Mouse (Mus musculus) lung, postnatal 14 days (tissue): ENCODE data around the gene Anp32b.
A peak's percentile ranks its signal among the peaks of the same experiment; 100 is the strongest.

ENCODE experiments used
- DNase-seq: peaks from one replicate; pipeline ENCODE4 v3.0.0; 2021

Gene Anp32b

DNA sequence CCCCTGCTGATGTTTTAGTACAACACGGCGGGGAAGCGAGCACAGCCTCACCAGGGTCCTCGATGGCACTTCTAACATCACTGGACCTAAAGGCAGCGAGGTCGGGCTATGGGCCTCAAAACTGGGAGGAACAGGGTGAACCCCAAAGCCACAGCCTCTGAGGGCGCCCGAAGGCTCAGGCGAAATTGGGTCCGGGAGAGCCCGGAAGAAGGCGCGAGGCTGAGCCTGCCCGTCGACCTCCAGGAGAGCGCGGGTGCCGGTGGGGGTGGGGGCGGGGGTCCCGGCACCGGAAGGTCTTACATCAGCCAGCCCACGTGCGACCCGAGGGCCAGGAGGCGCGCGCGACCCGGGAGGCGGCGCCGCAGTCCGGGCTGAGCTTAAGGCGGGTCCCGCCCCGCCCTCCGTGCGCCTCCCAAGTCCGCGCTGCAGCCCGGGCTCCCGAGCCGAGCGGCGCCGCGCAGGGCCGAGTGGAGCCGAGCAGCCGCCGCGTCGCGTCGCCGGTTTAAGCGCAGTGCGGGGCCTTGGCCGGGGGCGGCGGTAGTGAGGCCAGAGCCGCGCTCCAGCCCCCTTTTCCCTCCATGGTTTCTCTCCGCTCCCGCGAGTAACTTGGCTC is at the start of gene Anp32b:
Anp32b (plus strand) TSS at position 384 of the 613 bp plus-strand sequence.
- DNase-seq, result peak; percentile 94

DNA sequence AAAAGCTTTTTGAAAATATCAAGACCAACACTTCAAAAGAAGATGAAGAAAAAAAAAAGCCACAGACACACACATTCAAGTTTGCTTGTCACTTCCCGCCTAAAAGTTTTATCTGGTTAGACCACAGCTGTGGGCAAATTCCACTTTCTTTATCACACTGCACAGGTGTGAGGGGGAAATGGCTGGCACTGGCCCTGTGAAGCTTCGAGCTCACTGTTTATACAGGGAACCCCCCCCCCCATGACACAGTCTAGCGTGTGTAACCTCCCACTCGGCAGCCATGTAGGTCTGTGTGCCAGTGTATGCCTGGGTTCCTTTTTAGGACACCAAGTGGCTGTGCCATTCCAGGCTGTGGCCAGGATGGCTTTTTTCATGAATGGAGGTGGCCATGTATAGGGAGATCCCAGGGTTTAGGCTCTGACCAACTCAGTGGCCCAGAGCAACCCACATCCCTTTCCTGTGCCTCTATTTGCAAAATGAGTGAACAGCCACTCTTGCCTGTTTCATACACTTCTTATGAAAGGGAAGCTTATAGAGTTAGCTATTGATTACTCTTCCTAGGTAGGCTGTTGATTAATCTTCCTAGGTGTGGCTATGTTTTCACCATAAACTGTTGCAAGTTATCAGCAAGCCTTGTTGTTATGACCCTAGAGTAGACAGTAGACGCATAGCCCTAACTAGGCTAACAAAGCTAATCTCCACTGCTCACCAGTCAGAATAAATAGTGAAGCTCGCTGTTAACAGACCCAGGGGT is 46.5 kb upstream of the Anp32b start:
- DNase-seq, result no peak

DNA sequence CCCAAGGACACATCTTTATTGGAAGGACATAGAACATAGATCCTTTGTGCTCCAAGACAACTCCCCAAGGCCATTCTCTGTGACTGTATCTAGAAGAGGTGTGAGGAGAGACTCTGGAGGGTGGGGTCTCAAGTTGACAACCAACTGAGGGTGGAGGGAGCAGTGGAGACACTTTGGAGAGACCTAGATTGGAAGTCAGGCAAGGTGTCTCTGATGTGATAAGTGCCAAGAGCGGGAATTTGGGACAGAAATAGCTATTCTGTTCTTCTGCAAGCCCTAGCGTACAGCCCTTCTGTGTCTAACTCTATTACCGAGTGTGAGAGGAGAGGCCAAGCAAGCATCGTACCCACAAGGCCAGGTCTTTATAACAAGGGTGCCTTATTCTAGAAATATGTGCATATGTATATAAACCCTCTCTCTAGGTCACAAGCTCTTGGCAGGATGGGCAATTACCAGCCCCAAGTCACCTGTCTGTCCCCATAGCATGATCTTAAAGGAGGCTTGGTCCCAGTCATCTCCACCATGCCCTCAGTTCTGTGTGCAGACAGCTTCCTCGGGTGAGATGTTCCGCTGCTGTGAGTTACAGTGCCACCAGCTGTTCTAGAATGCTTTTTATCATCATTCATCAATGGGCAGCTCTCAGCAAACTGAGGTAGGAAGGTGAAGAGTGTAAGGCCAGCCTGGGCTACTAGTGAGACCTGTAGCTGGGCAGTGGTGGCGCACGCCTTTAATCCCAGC is 43.6 kb upstream of the Anp32b start:
- no peak for DNase-seq

DNA sequence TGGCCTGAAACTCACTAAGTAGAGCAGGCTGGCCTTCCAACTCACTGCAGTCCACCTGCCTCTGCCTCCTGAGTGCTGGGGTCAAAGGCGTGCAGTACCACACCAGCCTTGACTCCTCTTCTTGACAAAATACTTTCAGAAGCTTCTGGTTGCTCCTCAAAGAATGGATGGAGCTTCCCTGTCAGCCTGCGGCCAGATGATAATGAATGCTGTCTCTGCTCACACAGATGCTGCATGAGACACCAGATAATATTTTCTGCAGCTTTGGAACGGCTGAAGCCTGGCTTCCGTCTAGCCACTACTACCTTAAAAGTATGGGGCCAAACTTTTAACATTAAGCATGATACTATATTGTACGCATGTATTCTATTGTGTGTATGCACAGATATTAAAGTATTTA is 40.0 kb upstream of the Anp32b start:
- no peak for DNase-seq

DNA sequence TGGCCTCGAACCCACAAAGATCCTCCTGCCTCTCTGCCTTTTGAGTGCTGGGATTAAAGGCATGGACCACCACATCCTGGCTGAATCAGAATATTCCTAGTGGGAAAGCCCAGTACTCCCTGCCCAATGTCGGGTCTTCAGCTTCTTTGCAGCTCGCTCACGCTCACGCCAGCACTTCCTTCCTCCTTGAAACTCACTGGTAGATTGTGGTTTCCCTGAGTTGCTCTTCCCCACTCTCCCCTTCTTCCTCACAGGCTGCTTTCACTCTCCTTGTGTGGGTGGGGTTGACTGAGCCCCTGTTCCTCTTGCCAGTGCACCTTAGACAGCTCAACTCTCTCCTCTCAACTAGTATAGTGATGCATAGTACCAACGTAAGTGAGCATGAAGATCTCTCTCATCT is 39.2 kb upstream of the Anp32b start:
- no peak for DNase-seq

DNA sequence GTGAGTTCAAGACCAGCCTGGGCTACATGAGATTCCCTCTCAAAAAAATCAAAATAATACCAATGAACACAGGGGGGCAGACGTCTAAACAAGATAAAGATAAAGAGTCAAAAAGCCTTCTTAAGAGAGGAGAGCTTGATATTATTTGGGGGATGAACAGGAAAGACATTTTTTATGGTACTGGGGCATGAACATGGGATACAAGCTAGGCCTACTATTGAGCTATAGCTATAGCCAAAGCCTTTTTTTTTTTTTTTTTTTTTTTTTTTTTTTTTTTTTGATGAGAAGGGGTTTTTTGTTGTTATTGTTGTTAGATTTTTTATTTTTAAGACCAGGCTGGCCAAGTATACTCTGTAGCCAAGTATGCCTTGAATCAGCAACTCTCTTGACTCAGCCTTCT is 38.6 kb upstream of the Anp32b start:
- no peak for DNase-seq

DNA sequence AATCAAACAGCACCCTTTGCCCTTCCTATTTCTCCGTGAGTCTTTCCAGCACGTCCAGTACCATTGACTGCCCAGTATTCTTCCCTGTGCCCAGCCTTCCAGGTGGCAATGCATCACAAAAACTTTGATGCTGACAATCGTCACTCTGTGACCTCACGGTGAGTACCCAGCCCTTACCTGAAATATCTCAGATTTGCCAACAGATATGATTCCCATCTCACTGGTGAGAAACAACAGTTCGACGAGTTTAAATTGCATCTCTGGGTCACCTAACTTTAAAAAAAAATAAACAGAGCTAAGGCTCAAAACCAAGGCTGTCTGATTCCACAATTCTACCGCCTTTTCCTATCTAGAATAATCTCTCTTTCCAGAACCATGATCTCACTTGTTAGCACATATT is 37.3 kb upstream of the Anp32b start, which contains the start of gene Hemgn:
Hemgn (minus strand) TSS at position 101 of the 400 bp plus-strand sequence.
- no peak for DNase-seq

DNA sequence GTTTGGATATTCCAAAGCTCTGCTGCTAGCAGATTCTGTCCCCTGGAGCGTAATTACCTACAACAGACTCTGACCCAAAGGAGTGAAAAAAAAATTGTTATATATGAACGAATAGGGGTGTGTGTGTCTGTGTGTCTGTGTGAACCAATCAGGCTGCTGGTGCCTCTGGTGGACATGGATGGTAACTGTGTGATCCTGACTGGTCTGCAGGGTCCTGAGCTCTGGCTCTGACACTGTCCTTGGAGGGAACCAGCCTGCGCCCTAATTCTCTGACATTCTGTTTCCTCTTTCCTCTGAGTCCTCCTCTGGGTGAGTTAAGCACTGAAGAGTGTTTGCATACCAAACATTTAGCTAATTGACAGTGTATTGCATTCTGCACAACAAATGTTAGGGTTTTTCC is 33.2 kb upstream of the Anp32b start:
- DNase-seq, result peak; percentile 4

DNA sequence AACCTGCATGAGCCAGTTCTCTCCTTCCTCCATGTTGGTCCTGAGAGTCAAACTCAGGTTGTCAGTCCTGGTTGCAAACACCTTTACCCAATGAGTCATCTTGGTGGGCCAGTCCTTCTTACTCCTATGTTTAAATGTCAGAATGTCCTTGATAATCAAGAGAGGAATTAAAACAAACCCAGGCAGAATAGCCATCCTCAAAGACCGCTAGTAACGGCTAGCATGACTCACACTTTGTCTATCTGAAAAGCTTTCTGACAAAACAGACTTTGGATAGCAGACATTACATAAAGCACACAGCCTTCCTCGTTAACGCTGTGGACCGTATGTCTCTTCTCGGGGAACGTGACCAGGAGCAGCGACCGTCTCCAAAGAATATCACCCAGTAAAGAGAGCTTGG is 31.9 kb upstream of the Anp32b start:
- no peak for DNase-seq

DNA sequence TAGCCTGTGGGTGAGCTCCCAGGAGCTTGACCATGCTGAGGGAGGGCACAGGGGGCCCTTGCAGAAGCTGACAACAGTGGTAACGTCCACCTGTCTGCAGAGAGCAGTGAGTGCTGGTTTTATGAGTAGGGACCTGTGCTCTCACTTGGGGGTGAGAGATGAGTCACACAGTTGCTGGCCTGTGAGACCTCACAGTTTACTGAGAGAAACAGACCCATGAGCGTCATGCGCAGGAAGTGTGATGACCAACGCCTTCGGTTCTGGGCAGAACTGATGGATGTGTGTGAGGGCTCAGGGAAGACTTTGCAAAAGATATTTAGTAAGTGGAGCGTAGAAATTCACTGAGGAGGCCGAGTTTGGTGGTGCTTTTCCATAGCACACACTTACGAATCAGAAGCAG is 28.1 kb upstream of the Anp32b start:
- no peak for DNase-seq

DNA sequence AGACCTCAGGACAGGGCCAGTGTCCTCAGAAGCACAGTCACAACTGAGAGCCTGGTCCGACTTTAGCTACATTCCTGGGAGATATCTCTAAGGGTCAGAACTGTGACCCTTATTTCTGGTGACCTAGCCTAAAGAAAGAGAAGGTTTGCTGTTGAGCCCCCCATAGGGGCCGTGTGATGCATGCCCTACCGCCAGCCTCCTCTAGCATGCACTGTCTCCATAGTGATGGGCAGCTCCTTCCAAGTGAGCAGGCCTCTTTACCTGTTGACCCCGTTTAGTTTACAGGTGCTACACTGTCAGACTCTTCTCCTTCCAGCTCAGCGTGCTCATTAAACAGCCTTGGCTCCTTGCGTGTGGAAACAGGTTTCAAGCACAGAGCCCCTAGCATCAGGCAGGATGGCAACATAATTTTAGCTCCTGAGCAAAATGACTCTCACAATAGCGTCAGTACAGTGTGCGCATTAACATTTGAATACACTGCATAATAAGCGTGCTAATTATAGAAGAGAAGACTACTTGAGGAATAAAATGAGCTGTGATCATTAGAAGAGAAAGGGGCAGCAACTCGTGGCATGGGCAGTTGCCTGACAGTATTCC is 21.7 kb upstream of the Anp32b start:
- DNase-seq, result no peak

DNA sequence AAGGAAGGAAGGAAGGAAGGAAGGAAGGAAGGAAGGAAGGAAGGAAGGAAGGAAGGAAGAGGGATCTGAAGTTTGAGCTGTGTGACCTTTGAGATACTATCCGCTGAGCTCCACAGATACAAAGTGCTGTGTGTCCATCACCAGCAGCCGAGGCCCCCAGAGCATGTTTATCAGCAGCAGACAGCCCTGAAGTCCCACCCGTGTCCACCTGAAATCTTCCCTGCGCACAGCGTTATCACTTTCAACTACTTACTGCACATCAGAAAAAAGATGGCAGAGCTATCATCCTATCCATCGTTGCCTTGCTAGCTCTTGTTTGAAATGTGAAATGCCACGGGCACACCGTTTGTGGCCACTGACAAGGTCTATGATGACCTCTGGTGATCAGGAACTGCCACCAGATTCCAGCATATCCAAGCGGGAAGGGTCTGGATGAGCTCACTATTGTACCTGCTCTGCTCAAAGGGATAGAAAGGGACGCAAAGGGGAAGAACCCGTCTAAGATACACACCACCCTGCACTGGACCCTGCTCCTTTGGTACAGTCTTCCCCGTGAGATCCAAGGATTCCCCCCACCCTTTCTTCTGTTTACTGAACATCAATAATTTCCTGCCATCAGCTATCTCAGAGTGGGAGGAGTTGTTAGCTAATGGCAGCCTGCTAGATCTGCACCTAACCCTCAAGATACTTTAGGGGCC is 18.2 kb upstream of the Anp32b start:
- no peak for DNase-seq

DNA sequence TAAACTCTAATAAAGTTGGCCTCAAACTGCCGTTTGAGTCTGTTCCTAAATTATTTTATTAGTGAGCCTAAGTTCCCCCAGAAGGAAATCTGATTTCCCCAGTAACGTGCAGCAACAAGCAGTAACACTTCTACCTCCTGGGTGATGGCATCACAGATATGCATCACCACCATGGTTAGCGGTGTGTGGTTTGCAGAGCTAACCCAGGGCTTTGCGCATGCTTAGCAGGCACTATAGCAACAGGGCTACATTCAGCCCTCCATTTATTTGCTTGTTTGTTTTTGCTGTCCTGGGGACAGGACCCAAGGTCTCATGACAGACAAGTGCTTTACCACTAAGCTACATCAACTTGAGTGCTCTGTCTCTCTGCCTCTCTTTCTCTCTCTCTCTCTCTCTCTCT is 8.2 kb upstream of the Anp32b start:
- no peak for DNase-seq

DNA sequence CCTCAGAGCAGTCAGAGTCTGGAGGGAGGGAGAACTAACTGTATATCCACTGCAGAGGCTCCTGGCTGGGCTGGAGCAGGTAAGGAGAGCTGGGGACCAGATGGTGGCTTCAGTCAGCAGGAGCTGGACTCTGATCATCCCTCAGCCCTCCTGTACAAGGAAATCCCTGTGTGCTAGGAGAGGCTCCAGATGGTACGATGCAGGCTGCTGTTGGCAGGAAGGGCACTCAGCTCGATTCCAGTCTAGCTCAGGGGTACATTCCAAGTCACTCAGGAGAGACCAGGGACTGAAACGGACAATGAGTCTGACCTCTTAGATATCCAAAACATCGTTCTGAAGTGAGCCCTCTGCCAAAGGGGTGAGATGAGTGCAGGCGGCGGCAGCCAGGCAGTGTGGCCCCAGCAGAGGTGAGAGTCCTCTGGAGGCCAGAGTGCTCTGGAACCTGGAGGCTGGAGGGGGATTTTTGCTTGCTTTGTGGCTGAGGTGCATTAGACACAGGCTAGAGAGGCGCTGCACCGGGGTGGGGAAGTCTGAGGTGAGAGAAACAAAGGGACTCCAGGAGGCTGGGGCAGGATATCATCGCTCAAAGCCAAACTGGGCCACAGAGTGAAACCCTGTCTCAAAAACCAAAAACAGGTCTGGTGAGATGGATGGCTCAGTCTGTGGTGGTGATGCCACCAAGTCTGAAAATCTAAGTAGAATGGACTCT is 5.3 kb upstream of the Anp32b start:
- DNase-seq, result no peak

DNA sequence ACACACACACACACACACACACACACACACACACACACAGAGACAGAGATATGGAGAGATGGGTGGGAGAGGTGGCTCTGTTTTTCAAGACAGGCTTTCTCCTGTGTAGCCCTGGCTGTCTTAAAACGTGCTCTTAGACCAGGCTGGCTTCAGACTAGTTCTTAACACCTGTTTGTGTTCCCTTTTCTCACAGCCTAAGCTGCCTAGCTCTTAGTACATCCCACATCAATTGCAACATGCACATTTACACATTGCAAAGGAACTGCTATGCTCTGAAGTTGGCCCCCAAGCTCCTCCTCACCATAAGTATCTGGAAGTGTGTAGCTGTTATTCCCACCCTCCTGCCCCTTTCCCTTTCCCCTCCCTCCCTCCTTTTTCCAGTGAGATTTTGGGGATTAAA is 3.2 kb upstream of the Anp32b start:
- DNase-seq, result no peak

DNA sequence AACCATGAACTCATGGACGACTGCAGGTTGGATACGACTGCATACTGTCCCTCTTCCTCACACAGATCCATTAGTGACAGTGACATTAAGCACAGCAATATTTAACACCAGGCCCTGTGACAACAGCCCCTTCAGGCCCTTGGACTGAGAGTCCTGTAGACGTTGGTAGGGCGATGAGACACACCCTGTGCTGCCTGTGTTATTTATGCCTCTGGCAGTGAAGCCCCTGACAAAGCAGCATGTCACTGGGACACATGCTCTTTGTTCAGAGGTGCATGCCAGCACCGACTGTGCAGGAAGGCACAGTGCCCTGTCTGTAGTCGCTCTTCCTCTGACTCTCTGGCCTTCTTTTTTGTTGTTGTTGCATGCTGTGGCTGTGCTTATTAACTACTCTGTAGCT is 1.8 kb upstream of the Anp32b start:
- DNase-seq, result no peak

DNA sequence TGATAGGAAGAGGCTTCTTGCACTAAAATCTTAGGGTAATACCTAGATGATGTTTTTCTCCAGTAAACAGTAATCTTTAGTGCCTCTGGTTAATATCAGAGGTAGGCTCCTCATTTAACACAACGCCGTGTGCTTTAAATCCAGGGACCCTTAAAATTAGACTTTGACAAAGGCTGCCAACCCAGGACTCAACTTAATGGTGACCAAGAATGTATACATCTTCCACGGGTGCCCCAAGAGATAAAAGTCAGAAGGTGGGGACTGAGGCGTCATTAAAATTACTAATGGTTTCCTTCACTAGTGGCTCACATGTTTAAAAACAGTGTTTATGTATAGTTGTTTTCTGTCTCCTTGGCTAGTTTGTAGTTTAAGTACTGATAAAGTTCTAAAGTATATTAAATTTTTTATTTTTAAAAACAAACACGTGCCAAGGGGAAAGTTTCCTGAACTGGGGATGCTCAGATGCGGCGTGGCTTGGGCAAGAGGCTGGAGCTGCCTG is 633 bp upstream of the Anp32b start:
- DNase-seq, result no peak

DNA sequence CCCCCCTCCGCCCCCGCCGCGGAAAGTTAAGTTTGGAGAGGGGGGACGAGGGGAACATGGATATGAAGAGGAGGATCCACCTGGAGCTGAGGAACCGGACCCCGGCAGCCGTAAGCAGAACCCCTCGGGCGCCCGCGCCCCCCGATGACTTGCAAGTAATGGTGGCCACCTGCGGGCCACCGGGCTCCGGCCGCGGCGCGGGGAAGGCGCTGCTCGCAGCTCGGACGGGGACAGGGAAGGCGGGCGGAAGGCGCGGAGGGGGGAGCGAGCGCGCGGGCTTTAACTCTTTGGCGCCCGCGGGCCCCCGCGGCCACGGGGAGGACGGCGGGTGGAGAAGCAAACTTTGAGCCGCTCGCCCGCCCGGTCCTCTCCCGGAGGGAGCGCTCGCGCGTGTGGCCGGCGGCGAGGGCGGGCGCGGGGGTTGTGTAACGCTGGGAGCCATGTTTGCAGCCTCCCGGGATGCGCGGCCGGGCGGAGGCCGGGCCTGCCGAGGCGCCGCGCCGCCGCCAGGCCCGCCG is 597 bp downstream of the Anp32b start:
- peak; percentile 75 for DNase-seq

DNA sequence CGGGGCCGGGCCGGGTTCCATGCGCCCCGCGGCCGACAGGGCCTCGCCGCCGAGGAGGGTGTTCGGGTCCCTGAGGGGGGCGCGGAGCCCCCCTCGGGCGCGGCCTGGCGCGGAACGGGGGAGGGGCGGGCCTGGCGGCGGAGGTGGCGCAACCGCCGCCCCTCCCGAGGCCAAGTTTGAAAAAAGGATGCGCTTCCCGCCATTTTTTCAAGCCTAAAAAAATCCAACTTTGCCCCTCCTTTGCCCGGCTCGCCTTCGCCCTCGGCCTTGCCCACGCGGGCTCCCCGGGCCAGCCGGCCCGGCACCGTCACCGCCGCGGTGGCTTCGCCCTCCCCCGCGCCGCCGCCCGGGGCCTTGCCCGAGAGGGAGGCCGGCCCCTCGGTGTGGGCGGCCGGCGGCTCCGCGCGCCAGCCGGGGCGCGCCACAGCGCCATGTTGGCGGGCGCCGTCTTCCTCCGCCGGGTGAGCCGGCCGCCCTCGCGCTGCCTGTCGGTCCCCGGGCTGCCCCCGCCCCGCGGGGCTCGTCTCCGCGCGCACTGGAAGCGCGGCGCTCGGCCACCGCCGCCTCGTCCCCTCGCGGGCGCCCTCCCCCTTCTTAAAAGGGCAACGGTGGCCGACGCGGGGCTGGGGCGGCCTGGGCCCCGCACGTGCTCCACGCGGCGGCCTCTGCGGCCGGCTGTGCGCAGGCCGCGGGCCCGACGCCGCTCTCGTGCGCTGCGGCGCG is 1.2 kb downstream of the Anp32b start:
- peak; percentile 73 for DNase-seq

DNA sequence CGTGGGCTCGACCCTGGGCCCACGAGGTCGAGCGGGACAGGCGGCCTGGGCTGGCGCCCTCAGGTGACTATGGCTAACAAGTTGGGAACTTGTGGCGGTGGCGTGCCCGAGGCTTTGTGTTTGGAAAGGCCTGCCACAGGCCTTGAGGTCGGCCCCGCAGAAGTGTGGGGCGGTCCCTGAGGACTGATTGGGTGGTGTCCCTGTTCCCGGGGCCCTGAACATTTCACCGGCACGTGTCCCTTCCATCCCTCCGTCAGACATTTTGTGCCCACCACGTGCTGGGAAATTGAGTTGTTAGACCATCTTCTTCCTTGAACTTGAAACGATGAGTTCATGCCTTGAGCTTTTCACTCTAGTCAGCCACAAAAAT is 1.8 kb downstream of the Anp32b start:
- DNase-seq, result peak; percentile 48
